Mouse (Mus musculus) telencephalon, adult 2 months (tissue): ENCODE data around the gene Elovl6.

Experiments
- DNase-seq: peaks from one replicate; pipeline ENCODE4 v3.0.0-alpha.2; 2011; ENCODE audit warnings: low read depth, low spot score

Gene Elovl6

GRCm38 (mm10) chr3:129566013-129566412, 33.9 kb downstream of the Elovl6 start:
- no peak for DNase-seq

GRCm38 (mm10) chr3:129566876-129567275, 34.7 kb downstream of the Elovl6 start:
- no peak for DNase-seq

GRCm38 (mm10) chr3:129568506-129568905, 36.4 kb downstream of the Elovl6 start:
- no peak for DNase-seq

GRCm38 (mm10) chr3:129570989-129571388, 38.8 kb downstream of the Elovl6 start:
- DNase-seq, result no peak

- DNase-seq, result no peak
These were observed 39.5 kb downstream of the Elovl6 start for GRCm38 (mm10) chr3:129571642-129572041.

- DNase-seq, result no peak
These were observed 40.8 kb downstream of the Elovl6 start for GRCm38 (mm10) chr3:129572959-129573358.

GRCm38 (mm10) chr3:129573609-129574008, 41.5 kb downstream of the Elovl6 start:
- DNase-seq, result no peak

- no peak for DNase-seq
These were observed 42.9 kb downstream of the Elovl6 start for GRCm38 (mm10) chr3:129575086-129575485.

- no peak for DNase-seq
These were observed 44.4 kb downstream of the Elovl6 start for GRCm38 (mm10) chr3:129576522-129576921.

- no peak for DNase-seq
These were observed 46.8 kb downstream of the Elovl6 start for GRCm38 (mm10) chr3:129578741-129579475.

GRCm38 (mm10) chr3:129581024-129581423, 48.9 kb downstream of the Elovl6 start:
- DNase-seq, result no peak

GRCm38 (mm10) chr3:129582449-129582848, 50.3 kb downstream of the Elovl6 start:
- no peak for DNase-seq

- no peak for DNase-seq
These were observed 51.1 kb downstream of the Elovl6 start for GRCm38 (mm10) chr3:129583290-129583689.

DNA sequence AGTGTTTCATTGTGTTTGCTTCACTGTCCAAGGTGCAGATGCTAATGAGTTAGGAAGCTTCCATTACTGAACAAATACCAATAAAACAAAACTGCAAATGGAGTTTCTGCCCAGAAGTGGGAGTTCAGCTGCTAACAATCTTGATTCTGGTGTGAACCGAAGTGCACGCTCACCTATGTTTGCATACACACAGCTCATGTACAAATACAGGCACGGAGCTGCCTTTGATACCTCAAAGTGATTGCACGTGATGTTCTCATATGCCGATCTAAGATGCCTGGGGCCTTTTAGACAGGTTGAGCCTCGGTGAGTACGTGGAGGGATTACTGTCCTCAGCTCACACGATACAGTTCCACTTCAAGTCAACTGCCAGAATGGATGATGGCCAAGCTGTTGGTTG, 55.8 kb downstream of the Elovl6 start:
- DNase-seq, result no peak

DNA sequence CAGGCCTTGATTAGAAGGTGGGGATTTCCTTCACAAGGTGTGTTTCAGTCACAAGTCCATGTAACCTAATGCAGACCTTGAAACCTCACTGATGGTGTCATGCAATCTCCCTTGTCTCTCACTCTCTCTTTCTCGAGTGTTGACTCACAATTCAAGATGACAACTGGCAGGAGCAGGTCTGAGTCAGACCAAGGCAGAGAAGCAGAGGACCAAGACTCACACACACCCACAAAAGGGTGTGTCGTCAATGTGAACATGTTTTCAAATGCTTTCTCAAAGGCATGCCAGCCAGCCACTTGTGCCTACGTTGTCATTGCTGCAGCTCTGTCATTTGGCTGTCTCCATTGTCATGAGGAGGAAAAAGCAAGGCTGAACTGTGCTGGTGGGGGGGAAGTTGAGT, 56.6 kb downstream of the Elovl6 start:
- DNase-seq, result no peak

- DNase-seq, result no peak
These were observed 57.5 kb downstream of the Elovl6 start for GRCm38 (mm10) chr3:129589705-129590104.

DNA sequence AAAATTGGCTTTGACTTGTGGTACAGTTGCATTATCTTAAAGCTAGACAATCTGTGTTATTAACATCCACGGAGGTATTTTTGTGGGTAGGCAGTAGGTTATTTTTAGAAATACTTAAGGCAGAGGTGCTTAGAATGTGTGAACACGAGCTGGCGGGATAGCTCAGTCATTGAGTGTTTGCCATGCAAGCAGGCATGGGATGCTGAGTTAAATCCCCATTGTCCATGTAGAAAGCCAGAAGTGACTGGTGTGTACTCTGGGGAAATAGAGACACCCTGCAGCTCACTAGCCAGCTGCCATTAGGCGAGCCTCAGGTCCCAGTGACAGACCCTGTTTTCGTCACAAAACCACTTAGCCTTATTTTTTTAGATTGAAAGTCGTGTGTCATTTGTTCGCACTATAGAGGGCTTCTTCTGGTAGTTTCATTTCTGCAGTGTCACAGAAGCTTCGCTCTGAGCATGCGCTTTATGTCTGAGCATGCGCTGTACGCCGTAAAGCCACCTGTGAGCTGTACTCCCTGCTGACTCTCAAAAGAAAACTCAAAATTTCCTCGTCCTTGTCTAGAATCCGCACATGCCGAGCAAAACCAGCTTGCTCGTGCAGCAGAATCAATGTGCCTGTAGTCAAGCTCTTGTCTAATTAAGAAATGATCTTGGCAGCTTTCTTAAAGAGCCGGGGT, 58.5 kb downstream of the Elovl6 start:
- DNase-seq, result peak; percentile 78

GRCm38 (mm10) chr3:129591251-129591650, 59.1 kb downstream of the Elovl6 start:
- no peak for DNase-seq

- DNase-seq, result no peak
These were observed 59.6 kb downstream of the Elovl6 start for GRCm38 (mm10) chr3:129591761-129592160.

GRCm38 (mm10) chr3:129593001-129593400, 60.8 kb downstream of the Elovl6 start:
- DNase-seq, result no peak

DNA sequence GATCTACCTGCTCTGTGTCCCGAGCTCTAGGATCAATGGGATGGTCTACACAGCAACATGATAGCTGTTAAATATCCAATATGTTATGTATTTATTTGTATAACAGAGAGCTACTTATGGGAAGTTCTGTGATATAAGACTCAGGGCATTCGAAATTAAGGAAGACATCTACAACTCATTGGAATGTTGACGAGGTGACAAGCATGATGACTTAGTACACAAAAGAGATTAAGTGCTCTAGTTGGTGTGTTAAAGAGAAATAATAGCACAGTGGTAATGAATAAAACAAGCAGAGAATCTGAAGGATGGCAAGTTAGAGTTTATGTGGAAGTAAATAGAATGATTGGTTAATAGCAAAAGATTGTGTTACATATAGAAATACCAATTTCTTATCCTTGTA, 61.6 kb downstream of the Elovl6 start:
- no peak for DNase-seq

DNA sequence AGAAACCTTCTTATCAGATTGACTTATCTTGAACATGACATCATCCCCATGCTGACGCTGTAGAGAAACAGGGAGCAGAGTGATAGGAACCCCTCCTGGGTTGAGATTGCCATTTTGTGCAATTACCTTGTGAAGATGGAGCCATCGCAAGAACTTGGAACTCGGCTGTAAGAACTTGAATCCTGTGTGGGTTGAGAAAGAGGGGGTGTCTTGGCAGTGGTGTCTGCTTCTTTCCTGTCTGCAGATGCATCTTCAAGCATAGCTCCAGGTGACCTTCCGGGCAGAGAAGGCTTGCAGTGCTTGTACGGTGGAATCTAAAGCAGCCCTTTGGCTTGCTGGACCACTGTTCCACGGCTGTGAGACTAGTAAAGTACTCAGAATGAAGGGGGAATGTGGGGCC, 63.9 kb downstream of the Elovl6 start:
- no peak for DNase-seq

DNA sequence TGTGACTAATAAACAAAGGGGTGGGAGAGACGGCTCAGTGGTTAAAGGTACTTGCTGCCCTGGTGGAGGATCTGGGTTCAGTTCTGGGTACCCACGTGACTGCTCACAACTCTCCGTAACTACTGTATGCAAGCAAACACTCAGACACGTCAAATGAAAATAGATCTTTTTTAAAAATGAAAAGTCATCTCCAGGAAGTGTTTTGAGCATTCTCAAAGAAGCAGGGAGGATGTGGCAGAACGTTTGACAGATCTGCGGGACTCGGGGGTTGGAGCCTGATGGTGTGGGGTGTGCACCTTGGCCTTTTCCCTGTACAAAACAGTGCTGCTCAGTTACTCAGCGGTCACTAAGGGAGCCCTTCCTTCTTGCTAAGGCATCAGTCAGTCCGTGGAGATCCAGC, 70.1 kb downstream of the Elovl6 start:
- no peak for DNase-seq
